Mouse (Mus musculus) heart, embryonic 13.5 days (tissue): Measurements from ENCODE around the gene L1cam. TPM values are rescaled to one million over a fixed set of nuclear protein-coding genes. Genes with fewer than 3 reads are reported as not detected.

Source experiments
- ATAC-seq: fragments of 200-750 bp; cut with Nextera tagmentation; 2 replicates; pipeline ENCODE4 v1.8.0; 2017; ENCODE audit warnings: moderate TSS enrichment; ENCODE audit not compliant: insufficient number of reproducible peaks, low FRiP score, low TSS enrichment; ENCODE audit errors: extremely low read depth
- H3K27ac ChIP-seq: fragments of 300-500 bp; sonication (generic); replicated peaks from 2 replicates; pipeline ENCODE4 v1.5.1; 2015; ENCODE audit warnings: moderate library complexity, mild to moderate bottlenecking, inconsistent platforms
- H3K27me3 ChIP-seq: fragments of 300-500 bp; sonication (generic); replicated peaks from 2 replicates; pipeline ENCODE4 v1.6.1; 2015; ENCODE audit warnings: mild to moderate bottlenecking, inconsistent platforms
- H3K36me3 ChIP-seq: fragments of 300-500 bp; sonication (generic); 2 replicates; pipeline ENCODE4 v1.6.1; 2015; ENCODE audit warnings: mild to moderate bottlenecking, inconsistent platforms
- H3K4me1 ChIP-seq: fragments of 300-500 bp; sonication (generic); 2 replicates; pipeline ENCODE4 v1.6.1; 2015; ENCODE audit warnings: inconsistent platforms
- H3K4me2 ChIP-seq: fragments of 300-500 bp; sonication (generic); 2 replicates; pipeline ENCODE4 v1.6.1; 2015; ENCODE audit warnings: inconsistent platforms, mild to moderate bottlenecking, moderate library complexity
- H3K4me3 ChIP-seq: fragments of 300-500 bp; sonication (generic); 2 replicates; pipeline ENCODE4 v1.5.1; 2015; ENCODE audit warnings: moderate library complexity, mild to moderate bottlenecking, inconsistent platforms
- H3K9ac ChIP-seq: fragments of 300-500 bp; sonication (generic); 2 replicates; pipeline ENCODE4 v1.6.1; 2015; ENCODE audit warnings: inconsistent platforms, mild to moderate bottlenecking, moderate library complexity
- H3K9me3 ChIP-seq: fragments of 300-500 bp; sonication (generic); 2 replicates; pipeline ENCODE4 v1.6.1; 2016; ENCODE audit warnings: inconsistent platforms
- WGBS: fragments of 180-500 bp; shearing (Covaris S2); methylation state at CpG from one replicate; pipeline ENCODE4 v1.1.7; 2015; ENCODE audit warnings: mixed read lengths; 5-methylcytosine and 5-hydroxymethylcytosine counted together
- polyA plus RNA-seq: library from polyadenylated mRNA; unstranded; fragments of >200 nt; fragmentation: Nextera tagmentation; extraction: Ambion mirVana; gene quantifications from 2 replicates; pipeline ENCODE4 v1.2.1, GENCODE M21; 2015

Gene L1cam
- polyA plus RNA-seq, 1 experiment from 2014 or later = 0.86 TPM

DNA sequence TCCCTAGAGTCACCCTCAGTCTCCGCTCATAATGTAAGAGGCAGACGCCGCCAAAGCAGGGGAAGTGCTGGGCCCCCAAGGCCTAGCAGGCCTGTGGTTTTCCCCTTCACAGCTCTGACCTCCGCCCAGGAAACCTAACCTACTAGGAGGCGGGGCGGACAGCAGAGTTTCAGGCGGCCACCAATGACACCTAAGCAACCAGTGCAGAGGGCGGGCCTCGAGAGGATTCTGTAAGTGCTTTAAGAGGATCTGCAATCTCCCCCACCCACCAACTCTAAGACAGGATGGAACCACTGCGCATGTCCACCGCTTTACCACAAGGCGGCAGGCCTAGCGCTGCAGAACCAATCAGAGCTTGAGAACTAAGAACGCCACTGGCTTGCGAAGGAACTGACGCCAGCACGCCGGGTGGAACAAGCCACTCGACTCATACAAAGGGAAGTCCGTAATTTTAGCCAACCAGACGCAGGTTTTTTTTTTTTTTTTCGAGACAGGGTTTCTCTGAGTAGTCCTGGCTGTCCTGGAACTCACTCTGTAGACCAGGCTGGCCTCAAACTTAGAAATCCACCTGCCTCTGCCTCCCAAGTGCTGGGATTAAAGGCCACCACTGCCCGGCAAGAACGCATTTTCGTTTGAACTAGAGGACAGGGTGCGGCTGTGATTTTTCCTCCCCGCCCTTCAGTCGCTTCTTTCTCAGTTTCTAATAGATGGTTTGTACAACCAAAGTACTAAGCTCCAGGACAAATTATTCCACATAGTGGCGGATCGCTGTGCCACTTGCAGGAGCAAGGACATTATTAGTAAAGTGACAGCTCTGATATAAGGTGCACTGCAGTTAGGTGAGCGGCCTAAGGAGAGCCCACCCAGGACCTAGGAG lies 19.2 kb upstream of the L1cam start:
- peak overlapping the region; percentile 63 for H3K9ac ChIP-seq
- ATAC-seq = peak; percentile 97
- H3K9me3 ChIP-seq = no peaks in the 10 kb centered on the region
- peaks cover 11% of the 10 kb centered on the region for H3K4me1 ChIP-seq
- peak overlapping the region; percentile 63 for H3K4me2 ChIP-seq
- 19% methylated on average over 31 of the region's 31 CpGs for WGBS
- H3K36me3 ChIP-seq = peaks cover 27% of the 10 kb centered on the region
- H3K27ac ChIP-seq = peak overlapping the region; percentile 81
- 0 out of 2 replicates have a peak, but pooled peaks cover 8% of the 10 kb centered on the region for H3K27me3 ChIP-seq
- H3K4me3 ChIP-seq = peak overlapping the region; percentile 36

DNA sequence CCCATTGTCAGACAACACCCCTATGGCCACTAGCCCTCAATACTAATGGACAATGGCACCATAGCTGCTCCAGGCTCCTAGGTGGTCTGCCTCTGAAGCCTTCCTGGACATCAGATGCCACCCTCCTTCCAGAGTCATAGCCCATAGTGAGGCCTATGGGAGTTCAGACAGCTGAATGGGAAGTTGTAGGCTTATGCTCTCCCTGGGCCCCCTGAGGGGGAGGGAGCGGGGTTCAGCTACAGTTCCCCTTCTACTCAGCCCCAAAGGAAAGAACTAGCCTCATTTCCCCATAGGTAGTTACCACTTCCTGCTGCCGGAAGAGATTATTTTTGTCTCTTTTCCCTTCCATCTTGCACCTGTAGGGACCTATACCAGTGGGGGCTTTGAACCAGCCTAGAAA lies 15.7 kb upstream of the L1cam start:
- 64% methylated on average over 2 of the region's 2 CpGs for WGBS
- Histone ChIP-seq H3K4me3 (no peak overlapping the region), H3K27me3 (peaks cover 16% of the 10 kb centered on the region; the same call in 1 of the 2 replicates), H3K36me3 (no peaks in the 10 kb centered on the region), H3K9ac (no peak overlapping the region), H3K4me1 (peaks cover 11% of the 10 kb centered on the region), H3K27ac (no peak overlapping the region), H3K4me2 (peak overlapping the region; percentile 57), H3K9me3 (no peaks in the 10 kb centered on the region)
- no peak for ATAC-seq

DNA sequence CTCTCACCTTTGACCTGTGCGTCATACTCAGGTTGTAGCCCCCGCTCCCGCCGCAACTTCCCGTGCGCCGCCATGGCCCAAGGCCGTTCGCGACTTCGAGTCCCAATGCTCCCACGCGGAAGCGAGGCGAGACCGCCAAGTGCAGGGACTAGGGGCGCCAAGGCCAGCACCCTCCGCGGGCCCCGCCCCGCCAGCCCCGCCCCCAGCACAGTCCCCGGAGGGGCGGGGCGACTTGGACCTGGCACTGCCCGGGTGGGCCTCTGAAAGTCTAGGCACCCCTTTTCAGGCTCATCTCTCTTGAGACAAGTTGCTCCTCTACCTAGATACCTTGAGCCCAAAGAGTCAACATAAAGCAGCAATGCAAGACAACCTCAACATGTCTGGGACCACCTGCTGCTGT lies 15.3 kb upstream of the L1cam start:
- Histone ChIP-seq H3K4me2 (peak overlapping the region; percentile 57), H3K9ac (no peak overlapping the region), H3K36me3 (no peaks in the 10 kb centered on the region), H3K27ac (no peak overlapping the region), H3K27me3 (peaks cover 16% of the 10 kb centered on the region; the same call in 1 of the 2 replicates), H3K9me3 (no peaks in the 10 kb centered on the region), H3K4me1 (peaks cover 11% of the 10 kb centered on the region), H3K4me3 (peak overlapping the region; percentile 25)
- ATAC-seq = no peak
- WGBS = 23% methylated on average over 21 of the region's 26 CpGs

DNA sequence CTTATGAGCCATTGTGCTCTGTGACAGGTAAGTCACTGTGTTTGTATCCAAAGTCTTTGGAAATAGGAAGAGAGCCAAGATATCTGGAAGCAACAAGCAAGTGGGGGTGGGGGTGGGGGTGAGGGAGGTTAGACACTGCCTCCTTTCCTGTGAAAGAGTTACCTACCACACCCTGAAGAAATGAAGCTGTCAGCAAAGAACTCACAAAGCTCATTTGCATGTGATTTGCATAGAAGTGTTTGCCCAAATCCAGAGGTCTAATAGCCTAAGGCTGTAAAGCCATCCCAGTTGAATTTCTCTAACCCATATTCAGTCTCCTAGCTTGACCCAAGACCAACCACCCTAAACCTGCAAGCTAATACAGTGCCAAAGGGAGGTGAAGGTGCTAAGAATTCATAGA lies 14.5 kb upstream of the L1cam start:
- Histone ChIP-seq H3K36me3 (no peaks in the 10 kb centered on the region), H3K9ac (no peak overlapping the region), H3K9me3 (no peaks in the 10 kb centered on the region), H3K4me1 (peaks cover 6% of the 10 kb centered on the region), H3K27me3 (peaks cover 16% of the 10 kb centered on the region; the same call in 1 of the 2 replicates), H3K27ac (no peak overlapping the region), H3K4me2 (peak overlapping the region; percentile 57; the same call in 1 of the 2 replicates), H3K4me3 (no peak overlapping the region)
- ATAC-seq = no peak

DNA sequence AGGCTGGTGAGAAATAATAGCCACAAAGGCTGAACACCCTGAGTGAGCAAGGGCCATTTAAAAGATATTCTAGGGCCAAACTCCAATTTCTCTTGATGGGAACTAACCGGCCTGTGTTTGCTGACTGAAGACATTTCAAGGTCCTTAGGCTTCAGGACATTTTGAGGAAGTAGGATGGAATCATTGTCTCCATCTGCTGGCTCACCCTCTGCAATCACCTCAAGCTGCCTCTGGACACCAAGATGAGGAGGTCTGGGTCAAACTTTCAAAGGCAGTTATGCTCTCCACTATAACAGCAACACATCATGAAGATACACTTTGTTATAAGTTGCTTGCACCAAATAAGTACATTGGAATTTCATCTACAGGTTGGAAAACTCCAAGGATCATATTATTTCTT lies 14.1 kb upstream of the L1cam start:
- H3K36me3 ChIP-seq = no peaks in the 10 kb centered on the region
- ATAC-seq = no peak
- no peak overlapping the region for H3K4me2 ChIP-seq
- WGBS = 53% methylated on average over 1 of the region's 1 CpGs
- no peak overlapping the region for H3K4me3 ChIP-seq
- no peak overlapping the region for H3K9ac ChIP-seq
- peaks cover 16% of the 10 kb centered on the region; the same call in 1 of the 2 replicates for H3K27me3 ChIP-seq
- no peak overlapping the region for H3K27ac ChIP-seq
- H3K4me1 ChIP-seq = peaks cover 5% of the 10 kb centered on the region; the same call in 1 of the 2 replicates
- H3K9me3 ChIP-seq = no peaks in the 10 kb centered on the region

DNA sequence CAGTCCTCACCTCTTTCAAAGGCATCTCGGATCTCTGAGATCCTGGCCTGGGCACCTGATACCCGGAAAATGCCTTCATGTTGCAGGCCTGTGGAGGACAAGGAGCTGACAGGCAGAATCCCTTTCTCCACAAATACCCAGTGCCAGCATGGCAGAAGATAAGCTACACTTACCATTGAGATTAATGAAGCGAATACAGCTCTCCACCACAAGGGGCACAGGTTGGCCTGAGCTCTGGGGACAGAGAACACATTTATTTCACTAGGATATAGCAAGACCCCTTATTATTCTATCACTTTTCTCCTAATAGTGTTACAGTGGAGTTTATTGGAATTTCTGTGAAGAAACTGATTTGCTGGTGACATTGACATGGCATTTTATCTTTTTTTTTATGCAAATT lies 2.1 kb upstream of the L1cam start:
- H3K36me3 ChIP-seq = no peaks in the 10 kb centered on the region
- no peak overlapping the region for H3K9ac ChIP-seq
- peaks cover 24% of the 10 kb centered on the region for H3K27me3 ChIP-seq
- H3K4me2 ChIP-seq = no peak overlapping the region
- ATAC-seq = no peak
- H3K4me1 ChIP-seq = no peaks in the 10 kb centered on the region
- WGBS = 36% methylated on average over 3 of the region's 3 CpGs
- no peak overlapping the region for H3K27ac ChIP-seq
- no peaks in the 10 kb centered on the region for H3K9me3 ChIP-seq
- no peak overlapping the region for H3K4me3 ChIP-seq

DNA sequence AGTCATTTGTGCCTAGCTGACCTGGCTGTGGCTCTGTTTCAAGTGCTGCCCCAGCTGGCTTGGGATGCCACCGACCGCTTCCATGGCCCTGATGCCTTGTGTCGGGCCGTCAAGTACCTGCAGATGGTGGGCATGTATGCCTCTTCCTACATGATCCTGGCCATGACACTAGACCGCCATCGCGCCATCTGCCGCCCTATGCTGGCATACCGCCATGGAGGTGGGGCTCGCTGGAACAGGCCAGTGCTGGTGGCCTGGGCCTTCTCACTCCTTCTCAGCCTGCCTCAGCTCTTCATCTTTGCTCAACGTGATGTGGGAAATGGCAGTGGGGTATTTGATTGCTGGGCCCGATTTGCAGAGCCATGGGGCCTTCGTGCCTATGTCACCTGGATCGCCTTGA lies 3.1 kb downstream of the L1cam start:
- no peaks in the 10 kb centered on the region for H3K9me3 ChIP-seq
- no peak overlapping the region for H3K9ac ChIP-seq
- 84% methylated on average over 14 of the region's 14 CpGs for WGBS
- no peak overlapping the region for H3K4me3 ChIP-seq
- peaks cover 32% of the 10 kb centered on the region for H3K27me3 ChIP-seq
- H3K4me1 ChIP-seq = no peaks in the 10 kb centered on the region
- no peak overlapping the region for H3K27ac ChIP-seq
- H3K4me2 ChIP-seq = no peak overlapping the region
- ATAC-seq = no peak
- H3K36me3 ChIP-seq = no peaks in the 10 kb centered on the region

DNA sequence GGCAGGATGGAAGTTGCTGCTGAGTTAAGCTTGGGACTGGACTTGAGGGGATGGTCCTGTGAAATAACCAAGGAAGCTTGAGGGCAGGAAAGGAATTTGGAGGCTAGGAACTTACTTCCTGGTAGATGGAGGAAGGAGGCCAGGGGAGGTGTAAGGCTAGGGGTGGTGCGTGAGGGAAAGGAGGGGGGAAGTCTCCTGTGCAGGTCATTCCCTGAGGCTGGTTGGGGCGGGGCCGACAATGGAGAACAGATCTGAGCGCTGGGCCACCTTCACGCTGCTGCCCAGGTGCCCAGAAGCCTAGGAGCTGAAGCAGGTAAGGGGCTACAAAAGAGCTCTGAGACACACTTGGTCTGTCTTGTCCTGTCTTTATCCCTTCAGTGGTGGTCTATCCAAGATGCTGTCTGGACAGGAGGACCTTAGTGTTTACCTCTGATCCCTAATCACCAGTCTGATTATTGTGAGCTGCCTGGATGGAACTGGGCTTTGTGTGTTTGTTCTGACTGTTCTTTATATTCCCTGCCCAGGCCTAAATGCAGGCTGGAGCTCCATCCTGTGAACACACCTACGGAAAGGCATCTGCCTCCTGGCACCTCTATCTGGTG lies 4.3 kb downstream of the L1cam start, which contains the start of gene Avpr2:
Gene Avpr2, plus strand, starts transcription at position 552 of the 602 bp plus-strand sequence.
- ATAC-seq = no peak
- 63% methylated on average over 6 of the region's 6 CpGs for WGBS
- Histone ChIP-seq H3K9me3 (no peaks in the 10 kb centered on the region), H3K36me3 (no peaks in the 10 kb centered on the region), H3K4me3 (no peak within 1 kb of the TSS), H3K27me3 (peaks cover 24% of the 10 kb centered on the region), H3K9ac (no peak within 1 kb of the TSS), H3K4me2 (no peak within 1 kb of the TSS), H3K27ac (no peak within 1 kb of the TSS), H3K4me1 (no peaks in the 10 kb centered on the region)

DNA sequence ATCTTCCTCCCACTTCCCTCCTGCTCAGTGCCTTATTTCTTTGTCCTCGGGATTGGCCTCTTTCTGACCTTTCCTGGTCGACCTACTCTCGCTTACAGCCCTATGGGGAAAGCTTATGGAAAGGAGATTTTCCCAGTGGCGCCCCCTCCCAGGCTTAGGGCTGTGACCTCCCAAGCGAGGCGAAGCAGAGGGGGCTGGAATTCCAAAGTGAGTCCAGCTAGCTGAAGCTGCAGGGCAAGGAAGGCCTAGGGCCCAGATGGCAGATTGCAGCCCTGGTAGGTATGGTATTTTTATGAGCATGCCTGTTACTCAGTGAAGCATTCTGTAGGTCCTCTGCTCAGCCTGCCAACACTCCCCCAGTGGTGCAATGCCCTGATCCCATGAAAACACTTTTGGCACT lies 14.4 kb downstream of the L1cam start:
- Histone ChIP-seq H3K4me2 (no peak overlapping the region), H3K27me3 (peaks cover 55% of the 10 kb centered on the region), H3K4me3 (no peak overlapping the region), H3K4me1 (no peaks in the 10 kb centered on the region), H3K9me3 (no peaks in the 10 kb centered on the region), H3K9ac (no peak overlapping the region), H3K36me3 (no peaks in the 10 kb centered on the region), H3K27ac (no peak overlapping the region)
- 19% methylated on average over 6 of the region's 6 CpGs for WGBS
- ATAC-seq = no peak

DNA sequence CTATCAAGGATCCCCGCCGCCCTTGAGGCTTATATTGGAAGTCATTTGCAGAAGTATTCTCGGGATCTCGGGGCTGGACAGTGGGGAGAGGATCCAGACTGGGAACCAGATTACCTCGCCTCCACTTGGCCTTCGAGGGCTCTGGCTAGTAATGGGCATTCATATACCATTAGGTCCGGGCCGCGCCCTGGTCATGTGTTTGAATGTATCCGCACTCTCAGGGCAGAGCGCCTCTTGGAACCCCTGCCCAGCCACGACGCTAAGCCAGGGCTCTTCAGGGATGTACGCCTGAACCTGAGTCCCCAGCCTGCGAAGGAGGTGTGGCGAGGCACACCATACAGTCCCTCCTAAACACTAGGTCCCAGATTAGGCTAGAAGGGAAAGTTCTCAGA lies 14.9 kb downstream of the L1cam start:
- Histone ChIP-seq H3K27ac (no peak overlapping the region), H3K36me3 (no peaks in the 10 kb centered on the region), H3K4me2 (peak overlapping the region; percentile 75), H3K9me3 (no peaks in the 10 kb centered on the region), H3K4me3 (peak overlapping the region; percentile 50), H3K9ac (peak overlapping the region; percentile 58; the same call in 1 of the 2 replicates), H3K27me3 (peaks cover 57% of the 10 kb centered on the region), H3K4me1 (no peaks in the 10 kb centered on the region)
- 18% methylated on average over 16 of the region's 16 CpGs for WGBS
- no peak for ATAC-seq

DNA sequence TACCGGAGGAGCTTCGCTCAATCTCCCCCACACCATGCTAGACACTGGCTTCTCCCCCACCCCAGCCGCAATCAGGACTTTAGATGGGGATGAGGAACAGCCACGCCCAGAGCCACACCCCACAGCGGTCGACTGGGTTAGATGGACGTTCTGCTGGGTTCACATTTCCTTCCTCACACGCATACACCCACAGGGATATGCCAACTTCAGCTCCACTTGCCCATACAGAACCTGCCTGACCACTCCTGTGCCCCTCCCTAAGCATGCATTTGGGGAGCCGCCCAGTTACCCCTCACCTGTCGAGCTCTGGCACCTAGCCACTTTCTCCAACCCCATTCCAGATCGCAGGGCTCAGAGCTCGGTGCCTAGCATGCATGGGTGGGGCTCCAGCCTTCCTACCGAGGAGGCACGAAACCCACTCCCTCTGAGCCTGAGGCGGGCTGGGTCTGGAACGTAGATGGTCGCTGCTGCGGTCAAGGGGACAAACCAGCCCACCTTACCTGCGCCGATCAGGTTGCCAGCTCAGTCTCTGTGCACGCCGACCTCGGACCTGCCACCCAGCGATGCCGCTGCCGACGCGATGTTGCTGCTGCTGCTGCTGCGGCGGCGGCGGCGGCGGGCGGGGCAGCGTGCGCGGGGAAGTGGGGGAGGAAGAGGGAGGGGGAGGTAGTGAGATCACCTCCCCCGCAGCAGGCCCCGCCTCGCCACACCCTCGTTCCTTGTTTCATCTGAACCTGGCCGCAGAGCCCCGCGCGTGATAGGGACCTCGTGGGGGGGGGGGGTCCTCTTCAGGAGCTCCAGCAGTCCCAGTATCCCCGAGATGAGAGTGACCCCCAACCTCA lies 15.5 kb downstream of the L1cam start:
- Histone ChIP-seq H3K4me3 (peak overlapping the region; percentile 50), H3K9ac (peak overlapping the region; percentile 58), H3K4me1 (no peaks in the 10 kb centered on the region), H3K36me3 (no peaks in the 10 kb centered on the region), H3K9me3 (no peaks in the 10 kb centered on the region), H3K4me2 (peak overlapping the region; percentile 75), H3K27ac (no peak overlapping the region), H3K27me3 (peaks cover 62% of the 10 kb centered on the region)
- whole genome bisulfite sequencing = 14% methylated on average over 38 of the region's 48 CpGs
- ATAC-seq = no peak
